ENCODE assay signal across 21 mouse cellular contexts in the genomic region with DNA sequence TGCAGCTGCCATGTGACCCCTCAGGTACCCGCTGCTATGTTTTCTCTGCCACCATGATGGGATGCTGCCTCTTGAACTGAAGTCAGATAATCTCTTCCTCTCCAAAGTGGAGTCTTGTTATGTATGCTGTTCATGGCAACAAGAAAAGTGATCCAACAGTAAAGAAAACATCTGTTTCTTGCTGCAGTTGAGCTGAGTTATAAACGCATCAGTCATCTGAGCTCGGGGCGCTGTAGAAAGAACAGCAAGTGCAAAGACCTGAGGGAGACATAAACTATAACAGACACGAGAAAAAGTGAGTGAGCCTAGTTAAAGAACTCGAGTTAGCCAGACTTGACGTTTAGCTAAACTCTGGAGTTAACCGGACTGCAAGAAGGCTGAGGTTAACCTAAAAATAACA. TPM values are rescaled to one million over a fixed set of nuclear protein-coding genes. Genes with fewer than 3 reads are reported as not detected.
"Had no signal": no experiment of that assay in that cellular context is flagged by ENCODE, and none has a peak within 500 bp of the region (broad histone marks: within the 10 kb centered on the region; RNA-seq: fewer than 3 reads in every experiment).

No protein-coding gene starts in this region.

- H3K27me3 ChIP-seq: midbrain, embryonic 12.5 days; neural tube, embryonic 13.5 days; neural tube, embryonic 15.5 days; stomach, embryonic 15.5 days had no signal

- H3K9ac ChIP-seq: lung, embryonic 14.5 days; midbrain, embryonic 12.5 days; neural tube, embryonic 13.5 days; neural tube, embryonic 15.5 days; stomach, embryonic 15.5 days had no signal

- H3K9me3 ChIP-seq: midbrain, embryonic 10.5 days; midbrain, embryonic 12.5 days; neural tube, embryonic 13.5 days; neural tube, embryonic 15.5 days; stomach, embryonic 15.5 days had no signal

- DNase-seq: lung, adult 18-20 months; lung, embryonic 14.5 days; lung, postnatal 10 days; lung, postnatal 4 days; midbrain, embryonic 14.5 days; retina, postnatal 1 day; right cerebral cortex, adult 18-20 months; right cerebral cortex, postnatal 25 days; thymus, adult 2 months; thymus, postnatal 25 days; thymus, postnatal 4 days had no signal

- H3K27ac ChIP-seq: midbrain, embryonic 10.5 days; midbrain, embryonic 12.5 days; neural tube, embryonic 13.5 days; neural tube, embryonic 15.5 days; stomach, embryonic 15.5 days; stomach, postnatal 0 days had no signal

- H3K4me1 ChIP-seq: midbrain, embryonic 10.5 days; midbrain, embryonic 12.5 days; neural tube, embryonic 13.5 days; neural tube, embryonic 15.5 days; stomach, embryonic 15.5 days had no signal

- H3K4me2 ChIP-seq: lung, embryonic 14.5 days; midbrain, embryonic 12.5 days; neural tube, embryonic 13.5 days; neural tube, embryonic 15.5 days; stomach, embryonic 15.5 days had no signal

- ATAC-seq: midbrain, embryonic 16.5 days had no signal

- H3K4me3 ChIP-seq: midbrain, embryonic 10.5 days; midbrain, embryonic 12.5 days; myocyte; neural tube, embryonic 13.5 days; neural tube, embryonic 15.5 days; stomach, embryonic 15.5 days had no signal

- H3K36me3 ChIP-seq: midbrain, embryonic 10.5 days; midbrain, embryonic 12.5 days; neural tube, embryonic 13.5 days; neural tube, embryonic 15.5 days; stomach, embryonic 15.5 days had no signal

RNA-seq across cellular contexts. Expression of a gene that starts 55.2 kb away (rescaled TPM):
- polyA plus RNA-seq: myocyte; neural tube, embryonic 11.5 days; spleen, adult 2 months had no signal
